Mouse (Mus musculus) cerebellum, adult (tissue): ENCODE data around the gene Parp16.
A peak's percentile ranks its signal among the peaks of the same experiment; 100 is the strongest.
"Not testable (repeated sequence)": the region's sequence is repeated elsewhere in the genome, so short reads cannot be mapped to it uniquely, and the experiment has no call there.

Source experiments
- ATAC-seq: cut with Nextera tagmentation; 2 replicates; pipeline ENCODE4 v1.9.2; 2017; ENCODE audit warnings: mild to moderate bottlenecking, moderate library complexity, mixed read lengths; ENCODE audit not compliant: insufficient number of reproducible peaks, low FRiP score, low TSS enrichment

Parp16 gene

GRCm38 (mm10) chr9:65239731-65240130, 44.6 kb downstream of the Parp16 start:
- ATAC-seq, result no peak

GRCm38 (mm10) chr9:65240587-65240986, 45.4 kb downstream of the Parp16 start:
- ATAC-seq, result no peak

- no peak for ATAC-seq
These were observed 46.8 kb downstream of the Parp16 start for GRCm38 (mm10) chr9:65241973-65242372.

- ATAC-seq, result no peak
These were observed 48.1 kb downstream of the Parp16 start for GRCm38 (mm10) chr9:65243249-65243648.

- ATAC-seq, result no peak
These were observed 49.1 kb downstream of the Parp16 start for GRCm38 (mm10) chr9:65244036-65244806.

GRCm38 (mm10) chr9:65247502-65248376, 52.6 kb downstream of the Parp16 start:
- ATAC-seq, result no peak

GRCm38 (mm10) chr9:65248377-65248690, 53.2 kb downstream of the Parp16 start:
- ATAC-seq, result no peak

- no peak for ATAC-seq
These were observed 56.9 kb downstream of the Parp16 start for GRCm38 (mm10) chr9:65252026-65252425.

- no peak for ATAC-seq
These were observed 60.9 kb downstream of the Parp16 start for GRCm38 (mm10) chr9:65255906-65256600.

GRCm38 (mm10) chr9:65257218-65257910, 62.2 kb downstream of the Parp16 start:
- ATAC-seq, result no peak

- no peak for ATAC-seq
These were observed 64.2 kb downstream of the Parp16 start for GRCm38 (mm10) chr9:65259366-65259765.

GRCm38 (mm10) chr9:65261591-65262230, 66.6 kb downstream of the Parp16 start:
- ATAC-seq, result peak; percentile 90

GRCm38 (mm10) chr9:65262641-65263120, 67.5 kb downstream of the Parp16 start:
- ATAC-seq, result no peak

GRCm38 (mm10) chr9:65264959-65265358, 69.8 kb downstream of the Parp16 start, which contains the start of gene Cilp:
TSS of gene Cilp (plus strand) at chr9:65265180.
- no peak for ATAC-seq

- ATAC-seq, result no peak
These were observed 72.8 kb downstream of the Parp16 start for GRCm38 (mm10) chr9:65267742-65268515.

- ATAC-seq, result no peak
These were observed 78.1 kb downstream of the Parp16 start for GRCm38 (mm10) chr9:65273048-65273809.

- ATAC-seq, result no peak
These were observed 78.7 kb downstream of the Parp16 start for GRCm38 (mm10) chr9:65273873-65274272.

- ATAC-seq, result not testable (repeated sequence)
These were observed 79.7 kb downstream of the Parp16 start for GRCm38 (mm10) chr9:65274851-65275250.
